Mouse (Mus musculus) mouse embryonic stem cell (cell line): Measurements from ENCODE around the gene Plau.

ENCODE experiments used
- in situ Hi-C, 2 experiments: fragments of 300-500 bp; cut with MboI; formaldehyde crosslinking; loops; 1 replicate in 1 of 2; 3 replicates in 1 of 2; pipeline ENCODE4 v1.14.3; 2019 to 2020; ENCODE audit warnings: low sequenced_read_pairs in 2 of 2, low pct_unique_long_range_greater_than_20kb in 1 of 2, mixed read lengths in 1 of 2; ENCODE audit not compliant: unreplicated experiment in 1 of 2

The Plau gene

GRCm38 (mm10) chr14:20870110-20870509 is 33.6 kb downstream of the Plau start:
- in situ Hi-C loops = loop anchor here (5.0 to 25.0 kb wide), 3 partner anchors 65 to 108 kb away; no protein-coding TSS in a partner anchor

- in situ Hi-C loops = loop anchor here (5.0 to 25.0 kb wide), 3 partner anchors 67 to 109 kb away; no protein-coding TSS in a partner anchor
These were observed 35.0 kb downstream of the Plau start for GRCm38 (mm10) chr14:20871495-20871894.

- in situ Hi-C loops = loop anchor here (5.0 to 25.0 kb wide), 3 partner anchors 69 to 111 kb away; no protein-coding TSS in a partner anchor
These were observed 36.8 kb downstream of the Plau start for GRCm38 (mm10) chr14:20873307-20873706.

- in situ Hi-C loops = loop anchor here (5.0 to 25.0 kb wide), 3 partner anchors 69 to 112 kb away; no protein-coding TSS in a partner anchor
These were observed 37.5 kb downstream of the Plau start for GRCm38 (mm10) chr14:20873931-20874330.

- in situ Hi-C loops = no loop called here
These were observed 48.2 kb downstream of the Plau start for GRCm38 (mm10) chr14:20884691-20885090.

- in situ Hi-C loops = no loop called here
These were observed 48.8 kb downstream of the Plau start for GRCm38 (mm10) chr14:20885091-20885888.

- in situ Hi-C loops = no loop called here
These were observed 49.8 kb downstream of the Plau start for GRCm38 (mm10) chr14:20886266-20886665.

- in situ Hi-C loops = no loop called here
These were observed 51.2 kb downstream of the Plau start for GRCm38 (mm10) chr14:20887541-20888085.

GRCm38 (mm10) chr14:20891941-20892402 is 55.5 kb downstream of the Plau start:
- in situ Hi-C loops = no loop called here
